In genomic region chr4:53478644-53479043, GRCm38 (mm10) we compare ENCODE assay signal across 22 mouse cellular contexts. TPM values are rescaled to one million over a fixed set of nuclear protein-coding genes. Genes with fewer than 3 reads are reported as not detected.
A peak's percentile ranks its signal among the peaks of the same experiment; 100 is the strongest.
DNase-seq lines count a peak whose midpoint lies in the region; ATAC-seq lines count a peak whose summit lies in the region.
"Had no signal": no experiment of that assay in that cellular context is flagged by ENCODE, and none has a peak within 500 bp of the region (broad histone marks: within the 10 kb centered on the region; RNA-seq: fewer than 3 reads in every experiment).

No protein-coding gene starts in this region.

- peaks cover 9% of the 10 kb centered on the region for H3K4me1 ChIP-seq in embryonic facial prominence, embryonic 13.5 days
- H3K4me1 ChIP-seq in embryonic facial prominence, embryonic 10.5 days, result no peaks in the 10 kb centered on the region; the same call in 1 of the 2 replicates
- H3K4me1 ChIP-seq: limb, embryonic 10.5 days had no signal

- no peak overlapping the region for H3K9ac ChIP-seq in embryonic facial prominence, embryonic 13.5 days
- H3K9ac ChIP-seq: embryonic facial prominence, embryonic 15.5 days; forebrain, embryonic 12.5 days; heart, embryonic 13.5 days had no signal

- WGBS in embryonic facial prominence, embryonic 13.5 days, result 74% methylated on average over 4 of the region's 4 CpGs
- WGBS in embryonic facial prominence, embryonic 10.5 days, result 84% methylated on average over 4 of the region's 4 CpGs

- no peak overlapping the region for H3K4me2 ChIP-seq in embryonic facial prominence, embryonic 13.5 days
- H3K4me2 ChIP-seq: embryonic facial prominence, embryonic 15.5 days; forebrain, embryonic 12.5 days; heart, embryonic 13.5 days; liver, embryonic 11.5 days had no signal

- H3K4me3 ChIP-seq in embryonic facial prominence, embryonic 13.5 days, result no peak overlapping the region
- H3K4me3 ChIP-seq in embryonic facial prominence, embryonic 10.5 days, result no peak overlapping the region
- H3K4me3 ChIP-seq: embryonic facial prominence, embryonic 15.5 days; forebrain, embryonic 12.5 days; heart, embryonic 13.5 days; limb, embryonic 10.5 days had no signal

- DNase-seq in embryonic facial prominence, embryonic 10.5 days (ENCODE audit: low spot score), result no peak
- peak; percentile 52 for DNase-seq in layer of hippocampus, adult 9-11 months
- DNase-seq in layer of hippocampus, postnatal 10 days (ENCODE audit: low spot score in 2 of 2), result no peak
- DNase-seq in right cerebral cortex, postnatal 25 days, result peak; percentile 22
- no peak for DNase-seq in right cerebral cortex, postnatal 4 days
- DNase-seq in adrenal gland, postnatal 36 days, result no peak
- DNase-seq in lung, postnatal 4 days, result no peak
- DNase-seq: adrenal gland, adult 2 months; cerebellum, adult 18-20 months; heart, postnatal 36 days; kidney, adult 2 months; kidney, postnatal 14 days; lung, adult 2 months; lung, postnatal 36 days; midbrain, embryonic 14.5 days had no signal

- H3K36me3 ChIP-seq in embryonic facial prominence, embryonic 13.5 days, result peaks cover 6% of the 10 kb centered on the region; the same call in 1 of the 2 replicates
- H3K36me3 ChIP-seq in embryonic facial prominence, embryonic 10.5 days (replicated peaks), result no peaks in the 10 kb centered on the region
- H3K36me3 ChIP-seq: forebrain, embryonic 12.5 days; limb, embryonic 10.5 days had no signal

- H3K9me3 ChIP-seq in embryonic facial prominence, embryonic 13.5 days, result no peaks in the 10 kb centered on the region
- no peaks in the 10 kb centered on the region for H3K9me3 ChIP-seq in embryonic facial prominence, embryonic 10.5 days
- H3K9me3 ChIP-seq: embryonic facial prominence, embryonic 15.5 days; forebrain, embryonic 12.5 days; heart, embryonic 13.5 days; limb, embryonic 10.5 days had no signal

- no peak for ATAC-seq in embryonic facial prominence, embryonic 13.5 days (ENCODE audit: insufficient number of reproducible peaks, insufficient read depth, low FRiP score, low TSS enrichment, low read depth)
- ATAC-seq: hindbrain, postnatal 0 days had no signal

- no peaks in the 10 kb centered on the region for H3K27me3 ChIP-seq in embryonic facial prominence, embryonic 13.5 days
- H3K27me3 ChIP-seq in embryonic facial prominence, embryonic 10.5 days (replicated peaks; ENCODE audit: low read depth, poor library complexity, severe bottlenecking), result no peaks in the 10 kb centered on the region
- H3K27me3 ChIP-seq: embryonic facial prominence, embryonic 15.5 days; forebrain, embryonic 12.5 days; heart, embryonic 13.5 days had no signal

- H3K27ac ChIP-seq in embryonic facial prominence, embryonic 13.5 days, result peak overlapping the region; percentile 44; the same call in 1 of the 2 replicates
- no peak overlapping the region for H3K27ac ChIP-seq in embryonic facial prominence, embryonic 10.5 days (replicated peaks)
- H3K27ac ChIP-seq: embryonic facial prominence, embryonic 15.5 days; forebrain, embryonic 12.5 days; heart, embryonic 13.5 days; hindbrain, postnatal 0 days; limb, embryonic 10.5 days had no signal

RNA-seq across cellular contexts. Expression of gene Slc44a1, which starts 38.4 kb away (rescaled TPM):
- 37.3 and 44.6 TPM in 2 replicates for polyA plus RNA-seq in embryonic facial prominence, embryonic 13.5 days (2015; fragmentation: Nextera tagmentation; extraction: Ambion mirVana)
- 14.6 and 16.4 TPM in 2 replicates for polyA plus RNA-seq in embryonic facial prominence, embryonic 10.5 days (2016; fragmentation: Nextera tagmentation; extraction: Ambion mirVana)
- total RNA-seq in layer of hippocampus, postnatal 10 days (2021), result 10 to 100 TPM; 60.7 to 71.0 TPM
- 100 to 1,000 TPM; 111 to 116 TPM for total RNA-seq in adrenal gland, postnatal 36 days (2021)

Comparison
In these comparisons a context has a peak if more than half of its experiments do, and no peak if none do; other contexts are left out.
1. DNase-seq: peak in layer of hippocampus, adult 9-11 months (single experiment) and right cerebral cortex, postnatal 25 days (single experiment); none in embryonic facial prominence, embryonic 10.5 days (single experiment), layer of hippocampus, postnatal 10 days (0 of 2), right cerebral cortex, postnatal 4 days (single experiment), adrenal gland, postnatal 36 days (0 of 2) and lung, postnatal 4 days (0 of 2).